Mouse (Mus musculus) midbrain, embryonic 16.5 days (tissue): ENCODE measurements at regions not wholly inside any gene's neighbourhood (a gene's known extent, or its start where the extent isn't known, plus 50 kb on each side); places are given as distances from the start of the nearest gene placed in this dataset.

ENCODE experiments used
- ATAC-seq: fragments of 200-750 bp; cut with Nextera tagmentation; 2 replicates; pipeline ENCODE4 v1.8.0; 2017; ENCODE audit warnings: moderate TSS enrichment
- H3K27ac ChIP-seq: fragments of 300-500 bp; sonication (generic); 2 replicates; pipeline ENCODE4 v1.5.1; 2014; ENCODE audit warnings: mild to moderate bottlenecking, low read length, mixed read lengths
- H3K27me3 ChIP-seq: fragments of 300-500 bp; sonication (generic); 2 replicates; pipeline ENCODE4 v1.6.1; 2014; ENCODE audit warnings: low read depth, low read length, mixed read lengths; ENCODE audit not compliant: control insufficient read depth, insufficient read depth
- H3K36me3 ChIP-seq: fragments of 300-500 bp; sonication (generic); 2 replicates; pipeline ENCODE4 v1.6.1; 2014; ENCODE audit warnings: mild to moderate bottlenecking, low read length, moderate library complexity, mixed read lengths; ENCODE audit not compliant: control insufficient read depth, insufficient read depth
- H3K4me1 ChIP-seq: fragments of 300-500 bp; sonication (generic); 2 replicates; pipeline ENCODE4 v1.6.1; 2014; ENCODE audit warnings: mild to moderate bottlenecking, low read length, mixed read lengths; ENCODE audit not compliant: control insufficient read depth, insufficient read depth
- H3K4me2 ChIP-seq: fragments of 300-500 bp; sonication (generic); 2 replicates; pipeline ENCODE4 v1.6.1; 2014; ENCODE audit warnings: mild to moderate bottlenecking, low read length, mixed read lengths
- H3K4me3 ChIP-seq: fragments of 300-500 bp; sonication (generic); 2 replicates; pipeline ENCODE4 v1.5.1; 2014; ENCODE audit warnings: low read depth, mild to moderate bottlenecking, low read length, moderate library complexity, mixed read lengths
- H3K9ac ChIP-seq: fragments of 300-500 bp; sonication (generic); 2 replicates; pipeline ENCODE4 v1.6.1; 2014; ENCODE audit warnings: low read depth, low read length, mixed read lengths
- H3K9me3 ChIP-seq: fragments of 300-500 bp; sonication (generic); replicated peaks from 2 replicates; pipeline ENCODE4 v1.6.1; 2014; ENCODE audit warnings: mild to moderate bottlenecking, low read length, mixed read lengths; ENCODE audit not compliant: control insufficient read depth, poor library complexity, severe bottlenecking
- WGBS: fragments of 180-500 bp; shearing (Covaris S2); extraction: QIAGEN DNeasy Blood & Tissue Kit; methylation state at CpG from one replicate; pipeline ENCODE4 v1.1.7; 2014; 5-methylcytosine and 5-hydroxymethylcytosine counted together

GRCm38 (mm10) chr6:143482272-143482671 lies 315.3 kb downstream of the Etnk1 start:
- Histone ChIP-seq H3K4me3 (no peak overlapping the region), H3K9ac (no peak overlapping the region), H3K27ac (no peak overlapping the region), H3K4me2 (no peak overlapping the region), H3K9me3 (0 out of 2 replicates have a peak, but pooled peaks cover 3% of the 10 kb centered on the region), H3K4me1 (no peaks in the 10 kb centered on the region), H3K36me3 (no peaks in the 10 kb centered on the region), H3K27me3 (no peaks in the 10 kb centered on the region)
- WGBS: 85% methylated on average over 4 of the region's 4 CpGs
- no peak for ATAC-seq

- no peaks in the 10 kb centered on the region for H3K27me3 ChIP-seq
- no peak overlapping the region for H3K4me3 ChIP-seq
- H3K27ac ChIP-seq: no peak overlapping the region
- H3K4me1 ChIP-seq: no peaks in the 10 kb centered on the region
- no peaks in the 10 kb centered on the region for H3K36me3 ChIP-seq
- H3K9me3 ChIP-seq: 0 out of 2 replicates have a peak, but pooled peaks cover 3% of the 10 kb centered on the region
- 93% methylated on average over 6 of the region's 6 CpGs for WGBS
- no peak for ATAC-seq
- no peak overlapping the region for H3K9ac ChIP-seq
- no peak overlapping the region for H3K4me2 ChIP-seq
Observed at GRCm38 (mm10) chr6:143482868-143483267, 315.8 kb downstream of the Etnk1 start.

GRCm38 (mm10) chr6:143484941-143485340 lies 317.9 kb downstream of the Etnk1 start:
- H3K4me3 ChIP-seq: no peak overlapping the region
- WGBS: 94% methylated on average over 6 of the region's 6 CpGs
- no peaks in the 10 kb centered on the region for H3K27me3 ChIP-seq
- H3K36me3 ChIP-seq: no peaks in the 10 kb centered on the region
- no peak for ATAC-seq
- H3K9ac ChIP-seq: no peak overlapping the region
- 0 out of 2 replicates have a peak, but pooled peaks cover 3% of the 10 kb centered on the region for H3K9me3 ChIP-seq
- H3K27ac ChIP-seq: no peak overlapping the region
- no peaks in the 10 kb centered on the region for H3K4me1 ChIP-seq
- no peak overlapping the region for H3K4me2 ChIP-seq

DNA sequence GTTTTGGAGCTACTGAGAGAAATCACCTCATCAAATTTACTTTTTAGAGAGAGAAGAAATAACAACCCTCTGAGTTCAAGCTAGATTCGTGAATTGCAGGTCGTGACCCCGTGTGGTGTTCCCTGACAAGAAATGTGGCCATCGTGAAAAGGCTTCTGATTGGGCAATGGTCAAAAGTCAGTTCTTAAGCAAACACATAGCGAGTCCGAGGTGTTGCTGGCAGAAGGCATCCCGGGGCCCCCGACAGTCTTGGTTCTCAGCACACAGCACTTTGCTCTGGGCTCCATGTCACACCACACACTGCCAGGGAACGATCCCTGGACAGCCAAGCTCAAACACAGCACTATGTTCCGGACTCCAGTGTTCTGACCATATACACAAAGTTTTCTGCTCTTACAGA lies 320.0 kb downstream of the Etnk1 start:
- no peak overlapping the region for H3K27ac ChIP-seq
- H3K27me3 ChIP-seq: no peaks in the 10 kb centered on the region
- 95% methylated on average over 10 of the region's 10 CpGs for WGBS
- H3K4me3 ChIP-seq: no peak overlapping the region
- H3K36me3 ChIP-seq: no peaks in the 10 kb centered on the region
- no peaks in the 10 kb centered on the region for H3K4me1 ChIP-seq
- no peak for ATAC-seq
- 0 out of 2 replicates have a peak, but pooled peaks cover 3% of the 10 kb centered on the region for H3K9me3 ChIP-seq
- no peak overlapping the region for H3K4me2 ChIP-seq
- no peak overlapping the region for H3K9ac ChIP-seq

DNA sequence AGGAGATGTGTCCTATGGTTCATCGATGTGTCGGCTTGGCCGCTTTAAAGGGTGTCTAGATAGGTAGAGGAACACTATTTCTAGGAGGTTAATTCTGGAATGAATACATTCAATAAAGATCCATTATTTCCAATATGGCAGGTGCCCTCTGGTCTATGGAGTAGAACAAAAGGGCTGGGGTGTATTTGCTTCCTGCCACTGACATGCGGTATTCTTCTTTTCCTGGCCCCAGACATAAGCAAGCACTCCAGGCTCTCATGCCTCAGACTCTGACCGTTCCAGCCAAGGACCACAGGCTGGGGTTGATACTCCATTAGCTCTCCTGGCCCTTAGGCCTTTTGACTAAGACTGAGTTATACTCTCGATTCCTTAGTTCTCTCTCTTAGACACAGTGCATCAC lies 323.0 kb downstream of the Etnk1 start:
- Histone ChIP-seq H3K9me3 (no peaks in the 10 kb centered on the region; the same call in 1 of the 2 replicates), H3K27ac (no peak overlapping the region), H3K36me3 (no peaks in the 10 kb centered on the region), H3K9ac (no peak overlapping the region), H3K4me3 (no peak overlapping the region), H3K4me2 (no peak overlapping the region), H3K4me1 (no peaks in the 10 kb centered on the region), H3K27me3 (no peaks in the 10 kb centered on the region)
- 95% methylated on average over 6 of the region's 6 CpGs for WGBS
- no peak for ATAC-seq

DNA sequence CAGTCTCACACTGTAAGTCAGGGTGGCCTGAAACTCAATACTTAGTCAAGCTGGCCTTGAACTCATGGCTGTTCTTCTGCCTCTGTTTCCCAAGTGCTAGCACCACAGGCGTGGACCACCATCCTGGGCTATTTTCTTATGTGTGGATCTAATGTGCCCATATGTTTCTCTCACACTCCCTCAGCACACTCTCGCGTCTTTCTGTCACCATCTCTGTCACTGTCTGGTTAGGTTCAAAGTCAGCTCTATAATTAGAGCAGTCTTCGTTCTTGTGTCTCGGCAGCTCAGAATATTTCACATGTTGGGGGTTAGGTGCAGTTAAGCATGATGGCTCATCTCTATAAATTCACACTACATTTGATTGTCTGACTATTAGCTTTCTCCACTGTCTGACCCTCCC lies 324.4 kb downstream of the Etnk1 start:
- H3K4me3 ChIP-seq: no peak overlapping the region
- H3K4me1 ChIP-seq: no peaks in the 10 kb centered on the region
- no peak overlapping the region for H3K9ac ChIP-seq
- H3K9me3 ChIP-seq: no peaks in the 10 kb centered on the region; the same call in 1 of the 2 replicates
- 94% methylated on average over 5 of the region's 5 CpGs for WGBS
- no peak overlapping the region for H3K4me2 ChIP-seq
- no peak overlapping the region for H3K27ac ChIP-seq
- no peak for ATAC-seq
- no peaks in the 10 kb centered on the region for H3K36me3 ChIP-seq
- no peaks in the 10 kb centered on the region for H3K27me3 ChIP-seq

DNA sequence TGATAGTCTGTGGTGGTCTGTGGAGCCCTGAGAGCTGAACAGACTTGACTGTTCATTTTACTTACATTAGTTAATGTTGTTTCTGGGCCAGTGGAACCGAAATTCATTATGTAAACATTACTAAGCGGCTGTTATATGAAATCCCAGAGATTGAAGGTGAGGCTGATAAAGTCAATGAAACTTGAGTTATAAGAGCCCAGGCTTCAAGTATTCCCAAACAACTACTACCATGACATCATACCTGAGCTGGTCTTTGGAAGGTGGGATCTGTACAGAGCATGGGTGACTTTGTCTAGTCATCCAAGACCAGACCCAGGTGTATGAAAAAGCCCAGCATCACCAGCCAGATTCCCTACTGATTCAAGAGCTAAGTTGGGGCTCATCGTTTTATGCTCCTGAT lies 326.5 kb downstream of the Etnk1 start:
- 93% methylated on average over 3 of the region's 3 CpGs for WGBS
- Histone ChIP-seq H3K36me3 (no peaks in the 10 kb centered on the region), H3K27me3 (no peaks in the 10 kb centered on the region), H3K9me3 (no peaks in the 10 kb centered on the region; the same call in 1 of the 2 replicates), H3K27ac (no peak overlapping the region), H3K4me3 (no peak overlapping the region), H3K9ac (no peak overlapping the region), H3K4me2 (no peak overlapping the region), H3K4me1 (no peaks in the 10 kb centered on the region)
- ATAC-seq: no peak

DNA sequence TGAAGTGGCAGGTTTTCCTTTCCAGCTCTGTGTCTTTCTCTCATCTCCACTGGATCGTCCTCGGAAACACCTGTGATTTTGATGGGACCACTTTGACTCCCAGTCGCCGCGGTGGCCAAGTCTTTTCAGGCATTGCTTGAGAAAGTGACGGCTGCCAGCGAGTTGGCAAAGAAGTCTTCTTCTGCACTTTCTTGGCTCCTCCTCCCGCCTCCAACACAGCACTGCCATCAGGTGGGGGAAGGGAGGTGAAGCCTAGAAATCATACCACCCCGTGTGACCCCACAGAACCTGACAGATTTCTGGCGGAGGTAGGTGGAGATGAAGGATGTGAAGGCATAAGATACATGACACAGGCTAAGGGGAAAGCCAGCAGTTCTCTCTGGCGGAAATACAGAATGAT lies 327.3 kb downstream of the Etnk1 start:
- Histone ChIP-seq H3K9me3 (no peaks in the 10 kb centered on the region; the same call in 1 of the 2 replicates), H3K36me3 (no peaks in the 10 kb centered on the region), H3K9ac (no peak overlapping the region), H3K27me3 (no peaks in the 10 kb centered on the region), H3K4me2 (no peak overlapping the region), H3K4me1 (no peaks in the 10 kb centered on the region), H3K4me3 (no peak overlapping the region), H3K27ac (no peak overlapping the region)
- 91% methylated on average over 11 of the region's 11 CpGs for WGBS
- no peak for ATAC-seq

DNA sequence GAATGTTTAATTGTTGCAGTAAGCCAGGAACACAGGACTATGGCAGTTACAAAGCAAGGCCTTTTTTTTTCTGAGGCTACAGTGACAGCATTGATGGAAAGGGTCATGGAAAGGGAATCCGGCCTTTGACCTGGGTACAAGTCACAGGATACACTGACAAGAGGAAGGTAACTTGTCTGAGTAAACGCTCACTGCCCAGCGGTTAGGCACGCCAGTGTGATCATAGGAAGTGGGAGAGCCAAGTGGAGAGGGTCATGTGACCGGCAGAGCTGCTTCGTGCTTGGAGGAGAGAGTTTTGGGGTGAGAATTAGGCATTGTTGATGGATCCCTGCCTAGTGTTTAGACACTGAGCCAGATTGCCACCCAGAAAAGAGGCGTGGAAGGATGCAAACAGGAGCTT lies 327.9 kb downstream of the Etnk1 start:
- ATAC-seq: no peak
- Histone ChIP-seq H3K9ac (no peak overlapping the region), H3K27me3 (no peaks in the 10 kb centered on the region), H3K4me2 (no peak overlapping the region), H3K9me3 (no peaks in the 10 kb centered on the region; the same call in 1 of the 2 replicates), H3K36me3 (no peaks in the 10 kb centered on the region), H3K4me3 (no peak overlapping the region), H3K4me1 (no peaks in the 10 kb centered on the region), H3K27ac (no peak overlapping the region)
- 76% methylated on average over 7 of the region's 7 CpGs for WGBS
